Mouse (Mus musculus): ENCODE measurements around the gene Ube2j2.
A peak's percentile ranks its signal among the peaks of the same experiment; 100 is the strongest.

Gene Ube2j2

GRCm38 (mm10) chr4:155943534-155944249 is at the start of gene Ube2j2:
TSS of gene Ube2j2 (plus strand) at chr4:155943831.
- ATAC-seq (ENCODE audit: insufficient number of reproducible peaks, low FRiP score, low TSS enrichment), result peak; percentile 90

DNA sequence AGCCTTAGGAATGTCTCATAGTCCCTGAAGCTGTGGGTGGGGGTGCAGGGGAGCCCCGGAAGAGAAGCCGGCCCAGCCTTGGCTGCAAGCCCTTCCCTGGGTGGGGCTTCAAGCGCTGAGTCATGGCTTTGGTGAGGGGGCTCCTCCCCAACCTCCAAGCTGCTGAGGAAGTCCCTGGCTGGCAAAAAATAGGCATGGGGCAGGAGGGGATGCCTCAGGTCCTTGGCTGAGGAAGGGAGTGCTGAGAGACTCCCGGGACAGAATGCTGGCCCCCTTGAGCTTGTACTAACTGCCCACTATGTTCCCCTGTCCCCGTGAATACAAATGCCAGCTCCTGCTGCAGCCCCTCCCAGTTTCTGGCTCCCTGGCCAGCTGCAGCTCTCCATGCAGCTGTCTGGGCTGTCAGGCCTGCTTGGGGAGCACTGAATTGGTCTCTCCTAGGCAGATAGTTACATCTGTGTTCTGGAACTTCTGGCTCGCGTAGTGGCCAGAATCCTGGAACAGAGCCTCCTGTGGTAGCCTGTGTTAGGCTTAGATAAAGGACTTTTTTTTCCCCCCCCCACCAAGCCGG is 49.2 kb upstream of the Ube2j2 start:
- no peak for ATAC-seq (ENCODE audit: insufficient number of reproducible peaks, low FRiP score, low TSS enrichment)

GRCm38 (mm10) chr4:155895216-155895615 is 48.4 kb upstream of the Ube2j2 start:
- ATAC-seq (ENCODE audit: insufficient number of reproducible peaks, low FRiP score, low TSS enrichment), result no peak

DNA sequence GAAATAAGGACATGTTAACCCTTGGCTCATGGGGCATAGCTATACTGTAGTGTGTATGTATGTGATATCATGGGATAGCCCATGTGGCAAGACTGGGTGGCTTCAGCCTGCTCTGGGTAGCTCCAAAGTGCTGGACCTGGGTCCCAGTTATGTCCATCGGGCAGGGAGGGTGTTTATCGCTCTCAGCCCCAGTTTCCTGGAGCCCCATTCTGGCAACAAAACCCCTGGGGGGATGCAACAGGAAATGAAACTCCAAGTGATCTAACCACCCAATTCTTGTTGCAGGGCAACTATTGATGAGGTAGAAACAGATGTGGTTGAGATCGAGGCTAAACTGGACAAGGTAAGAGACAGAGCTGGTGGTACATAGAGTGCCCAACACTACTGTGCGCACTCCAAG is 47.8 kb upstream of the Ube2j2 start:
- ATAC-seq (ENCODE audit: insufficient number of reproducible peaks, low FRiP score, low TSS enrichment), result no peak

- ATAC-seq (ENCODE audit: insufficient number of reproducible peaks, low FRiP score, low TSS enrichment), result no peak
These were observed 47.2 kb upstream of the Ube2j2 start for GRCm38 (mm10) chr4:155896461-155896860.

DNA sequence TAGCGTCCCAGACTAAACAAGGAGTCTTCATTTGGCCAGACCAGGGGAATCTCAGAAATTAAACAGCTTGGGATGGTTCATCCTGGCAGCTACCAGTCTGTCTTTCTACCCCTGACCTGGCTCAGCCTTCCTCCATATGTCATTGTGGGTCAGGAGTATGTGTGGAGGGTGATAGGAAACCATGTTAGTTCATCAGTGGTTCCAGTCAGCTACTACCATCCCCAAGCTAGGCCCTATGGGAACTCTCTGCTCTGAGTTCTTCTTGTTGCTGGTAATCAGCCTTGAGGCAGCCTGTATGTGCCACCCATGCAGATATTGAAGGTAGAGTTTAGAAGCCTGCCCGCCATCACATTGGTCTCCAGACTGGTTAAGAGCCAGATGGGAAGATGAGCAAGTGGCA is 45.3 kb upstream of the Ube2j2 start:
- ATAC-seq (ENCODE audit: insufficient number of reproducible peaks, low FRiP score, low TSS enrichment), result no peak

DNA sequence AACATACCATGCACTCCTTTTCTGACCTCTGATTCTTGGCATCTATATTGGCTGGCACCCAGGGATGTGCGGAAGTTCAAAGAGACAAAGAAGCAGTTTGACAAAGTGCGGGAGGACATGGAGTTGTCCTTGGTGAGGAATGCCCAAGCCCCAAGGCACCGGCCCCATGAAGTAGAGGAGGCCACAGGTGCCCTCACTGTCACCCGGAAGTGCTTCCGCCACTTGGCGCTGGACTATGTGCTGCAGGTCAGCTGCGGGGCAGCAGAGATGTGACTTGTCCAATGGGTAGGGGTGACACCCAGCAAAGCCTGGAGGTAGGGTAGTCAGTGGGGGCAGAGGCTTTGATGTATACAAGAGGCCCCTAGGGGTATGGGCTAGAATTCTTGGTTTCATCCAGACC is 44.3 kb upstream of the Ube2j2 start:
- ATAC-seq (ENCODE audit: insufficient number of reproducible peaks, low FRiP score, low TSS enrichment), result no peak

DNA sequence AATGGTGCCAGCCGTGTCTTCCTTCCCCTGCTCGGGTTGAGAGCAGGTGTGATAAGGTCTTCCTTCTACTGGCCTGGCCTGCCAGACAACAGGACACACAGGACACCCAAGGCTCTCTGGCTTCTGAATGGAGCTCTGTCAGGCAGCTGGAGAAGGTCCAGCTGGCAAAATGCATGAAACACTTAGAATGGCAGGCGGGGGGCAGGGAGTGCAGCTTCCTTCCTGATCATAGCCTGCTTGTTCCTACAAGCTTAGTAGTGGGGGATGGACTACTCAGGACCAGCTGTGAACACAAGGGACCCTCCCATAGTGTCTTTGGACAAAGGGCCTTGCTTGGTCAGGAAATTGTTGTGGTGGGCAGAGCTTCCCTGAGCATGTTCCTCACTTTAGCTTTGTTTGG is 42.4 kb upstream of the Ube2j2 start:
- ATAC-seq (ENCODE audit: insufficient number of reproducible peaks, low FRiP score, low TSS enrichment), result no peak

GRCm38 (mm10) chr4:155903246-155903645 is 40.4 kb upstream of the Ube2j2 start:
- no peak for ATAC-seq (ENCODE audit: insufficient number of reproducible peaks, low FRiP score, low TSS enrichment)

DNA sequence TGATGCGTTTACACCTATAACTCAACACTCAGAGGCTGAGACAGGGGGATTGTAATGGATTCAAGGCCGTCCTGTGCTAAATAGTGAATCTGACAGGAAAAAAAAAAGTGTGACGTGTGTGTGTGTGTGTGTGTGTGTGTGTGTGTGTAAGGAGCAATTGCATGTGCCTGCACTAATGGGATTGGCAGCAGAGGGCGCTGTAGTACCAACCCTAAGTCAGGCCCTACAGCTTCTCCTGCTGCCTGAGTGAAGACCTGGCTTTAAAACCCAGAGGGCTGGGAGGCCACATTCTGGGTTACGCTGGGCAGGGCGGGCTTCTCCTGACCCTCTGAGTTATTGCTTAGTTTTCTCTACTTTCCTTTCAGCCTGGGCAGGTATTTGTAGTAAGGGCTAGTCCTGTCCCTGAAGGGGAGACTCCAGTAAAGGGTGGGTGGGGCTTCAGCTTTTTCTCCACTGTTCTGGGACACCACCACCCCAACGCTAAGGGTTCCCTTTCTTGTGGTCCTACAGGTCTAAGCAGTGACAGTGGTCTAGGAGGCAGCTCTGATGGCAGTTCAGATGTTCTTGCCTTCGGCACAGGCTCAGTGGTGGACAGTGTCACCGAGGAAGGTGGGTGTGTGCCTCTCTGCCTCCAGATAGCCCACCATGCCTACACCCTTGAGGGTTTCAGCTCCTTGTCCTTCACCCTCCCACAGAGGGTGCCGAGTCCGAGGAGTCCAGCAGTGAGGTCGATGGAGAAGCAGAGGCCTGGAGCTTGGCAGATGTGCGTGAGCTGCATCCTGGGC is 39.1 kb upstream of the Ube2j2 start:
- no peak for ATAC-seq (ENCODE audit: insufficient number of reproducible peaks, low FRiP score, low TSS enrichment)

DNA sequence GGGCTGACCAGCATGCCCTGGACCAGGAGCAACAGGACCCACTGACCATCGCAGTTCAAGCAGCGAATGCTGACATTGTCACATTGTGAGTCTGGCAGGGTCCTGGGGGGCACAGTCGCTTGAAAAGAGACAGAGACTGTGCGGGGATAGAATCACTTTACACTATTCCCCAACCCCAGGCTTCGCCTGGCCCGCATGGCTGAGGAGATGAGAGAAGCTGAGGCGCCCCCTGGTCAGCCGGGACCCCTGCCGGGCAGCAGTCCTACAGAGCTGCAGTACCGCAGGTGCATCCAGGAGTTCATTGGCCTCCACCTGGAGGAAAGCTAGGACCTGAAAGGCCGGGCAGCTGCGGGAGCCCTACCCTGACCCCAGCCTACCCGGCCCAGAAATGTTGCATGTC is 38.0 kb upstream of the Ube2j2 start:
- no peak for ATAC-seq (ENCODE audit: insufficient number of reproducible peaks, low FRiP score, low TSS enrichment)

- no peak for ATAC-seq (ENCODE audit: insufficient number of reproducible peaks, low FRiP score, low TSS enrichment)
These were observed 37.5 kb upstream of the Ube2j2 start for GRCm38 (mm10) chr4:155906125-155906524.

GRCm38 (mm10) chr4:155907003-155907402 is 36.6 kb upstream of the Ube2j2 start:
- ATAC-seq (ENCODE audit: insufficient number of reproducible peaks, low FRiP score, low TSS enrichment), result no peak

- no peak for ATAC-seq (ENCODE audit: insufficient number of reproducible peaks, low FRiP score, low TSS enrichment)
These were observed 35.4 kb upstream of the Ube2j2 start for GRCm38 (mm10) chr4:155908281-155908680.

GRCm38 (mm10) chr4:155908751-155909150 is 34.9 kb upstream of the Ube2j2 start:
- ATAC-seq (ENCODE audit: insufficient number of reproducible peaks, low FRiP score, low TSS enrichment), result no peak

DNA sequence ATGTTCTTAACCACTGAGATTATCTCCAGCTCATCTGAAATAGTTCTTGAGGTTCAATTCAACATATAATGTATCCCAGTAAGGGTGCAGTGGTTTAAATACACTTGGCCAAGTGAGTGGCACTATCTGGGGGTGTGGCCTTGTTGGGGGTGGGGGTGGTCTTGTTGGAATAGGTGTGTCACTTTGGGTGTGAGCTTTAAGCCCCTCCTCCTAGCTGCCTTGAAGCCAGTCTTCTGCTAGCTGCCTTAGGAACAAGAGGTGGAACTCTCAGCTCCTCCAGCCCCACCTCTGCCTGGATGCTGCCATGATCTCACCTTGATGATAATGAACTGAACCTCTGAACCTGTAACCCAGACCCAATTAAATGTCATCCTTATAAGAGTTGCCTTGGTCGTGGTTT is 11.6 kb upstream of the Ube2j2 start:
- ATAC-seq (ENCODE audit: insufficient number of reproducible peaks, low FRiP score, low TSS enrichment), result no peak

DNA sequence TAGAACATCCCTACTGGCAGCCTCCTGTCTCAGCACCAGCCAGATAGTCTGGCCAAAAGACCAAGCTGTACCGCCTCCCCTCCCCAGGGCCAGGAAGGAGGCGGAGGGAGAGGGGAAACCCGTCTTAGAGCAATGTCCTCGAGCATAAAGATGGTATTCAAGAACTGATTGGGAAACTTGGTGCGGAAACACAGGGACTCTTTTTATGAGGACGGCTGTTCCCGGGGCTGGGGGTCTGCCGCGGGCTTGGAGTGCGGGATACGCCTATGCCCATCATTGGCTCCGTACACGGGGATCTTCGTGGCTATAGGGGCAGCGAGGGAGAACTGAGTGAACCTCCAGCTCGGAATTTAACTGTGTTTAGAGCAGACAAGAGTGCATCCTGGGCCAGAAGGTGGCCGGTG is 580 bp upstream of the Ube2j2 start:
- peak; percentile 27; the same call in 1 of the 2 replicates for ATAC-seq (ENCODE audit: insufficient number of reproducible peaks, low FRiP score, low TSS enrichment)

- ATAC-seq (ENCODE audit: insufficient number of reproducible peaks, low FRiP score, low TSS enrichment), result no peak
These were observed 640 bp downstream of the Ube2j2 start for GRCm38 (mm10) chr4:155944271-155944670.

DNA sequence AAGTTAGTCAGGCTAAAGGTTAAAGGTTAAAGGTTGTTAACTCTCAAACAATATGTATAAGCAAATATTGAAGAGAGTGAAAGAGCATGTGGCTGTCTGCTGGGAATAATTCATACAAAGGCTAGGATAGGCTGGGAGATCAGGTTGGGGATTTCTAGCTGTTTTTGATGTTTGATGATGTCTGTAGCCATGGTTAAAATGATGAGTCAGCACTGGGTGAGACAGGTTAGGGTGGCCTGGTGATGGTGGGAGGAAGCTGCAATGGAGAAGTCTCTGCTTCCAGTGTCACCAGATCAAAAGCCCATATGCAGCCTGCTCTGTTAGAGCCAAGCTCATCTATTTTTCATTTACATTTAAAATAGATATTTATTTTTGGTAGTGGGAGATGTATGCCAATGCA is 3.5 kb downstream of the Ube2j2 start:
- ATAC-seq (ENCODE audit: insufficient number of reproducible peaks, low FRiP score, low TSS enrichment), result no peak

- peak; percentile 26; the same call in 1 of the 2 replicates for ATAC-seq (ENCODE audit: insufficient number of reproducible peaks, low FRiP score, low TSS enrichment)
These were observed 11.9 kb downstream of the Ube2j2 start for GRCm38 (mm10) chr4:155955491-155955890.

GRCm38 (mm10) chr4:155959275-155959674 is 15.6 kb downstream of the Ube2j2 start:
- 0 out of 2 replicates have a peak, but pooled peaks have one; percentile 23 for ATAC-seq (ENCODE audit: insufficient number of reproducible peaks, low FRiP score, low TSS enrichment)

Measured in cerebellum, adult (tissue).